Mouse (Mus musculus) monocyte, adult 5-6 weeks (primary cell): ENCODE data around the gene Angpt4. TPM values are rescaled to one million over a fixed set of nuclear protein-coding genes. Genes with fewer than 3 reads are reported as not detected.
A peak's percentile ranks its signal among the peaks of the same experiment; 100 is the strongest.

Source experiments
- ATAC-seq: fragments of 153-309, 156-312 bp; replicated peaks from 2 replicates; pipeline ENCODE4 v1.8.0; 2017; ENCODE audit warnings: mild to moderate bottlenecking; ENCODE audit not compliant: low TSS enrichment, insufficient number of reproducible peaks, severe bottlenecking, poor library complexity, low FRiP score
- total RNA-seq: library from RNA; stranded (forward); fragments of 200-1000, 200-491, 200-594 nt; gene quantifications from 3 replicates; pipeline ENCODE4 v1.2.3, GENCODE M21; 2017

The Angpt4 gene
- total RNA-seq, 1 experiment from 2014 or later: not detected

GRCm38 (mm10) chr2:151949082-151949774 is 38.2 kb downstream of the Angpt4 start:
- ATAC-seq: no peak

GRCm38 (mm10) chr2:151953665-151954064 is 42.7 kb downstream of the Angpt4 start:
- no peak for ATAC-seq

GRCm38 (mm10) chr2:151956500-151957137 is 45.6 kb downstream of the Angpt4 start:
- no peak for ATAC-seq

- ATAC-seq: no peak
These were observed 48.3 kb downstream of the Angpt4 start for GRCm38 (mm10) chr2:151959274-151959673.

- no peak for ATAC-seq
These were observed 50.5 kb downstream of the Angpt4 start for GRCm38 (mm10) chr2:151961284-151962196.

GRCm38 (mm10) chr2:151962474-151962873 is 51.5 kb downstream of the Angpt4 start:
- ATAC-seq: no peak

GRCm38 (mm10) chr2:151963319-151963718 is 52.3 kb downstream of the Angpt4 start:
- ATAC-seq: no peak

- no peak for ATAC-seq
These were observed 53.0 kb downstream of the Angpt4 start for GRCm38 (mm10) chr2:151964052-151964451.

- ATAC-seq: no peak
These were observed 56.3 kb downstream of the Angpt4 start for GRCm38 (mm10) chr2:151967176-151967750.

- ATAC-seq: no peak
These were observed 56.8 kb downstream of the Angpt4 start for GRCm38 (mm10) chr2:151967792-151968191.

- no peak for ATAC-seq
These were observed 57.4 kb downstream of the Angpt4 start for GRCm38 (mm10) chr2:151968451-151968850.

GRCm38 (mm10) chr2:151968986-151969385 is 58.0 kb downstream of the Angpt4 start:
- ATAC-seq: no peak

GRCm38 (mm10) chr2:151969396-151969795 is 58.4 kb downstream of the Angpt4 start:
- ATAC-seq: no peak

GRCm38 (mm10) chr2:151970191-151971172 is 59.5 kb downstream of the Angpt4 start:
- peak; percentile 69 for ATAC-seq

GRCm38 (mm10) chr2:151971748-151972147 is 60.7 kb downstream of the Angpt4 start:
- ATAC-seq: no peak

GRCm38 (mm10) chr2:151972880-151973594 is 62.0 kb downstream of the Angpt4 start:
- peak; percentile 30 for ATAC-seq
